Mouse (Mus musculus) lung, adult 2 months (tissue): ENCODE results near the gene Tap1.

ENCODE experiments used
- CTCF ChIP-seq: fragments of 200-500 bp; IDR thresholded peaks from 2 replicates; pipeline ENCODE4 v1.5.1; 2011; ENCODE audit warnings: mild to moderate bottlenecking, low read length, control low read depth; ENCODE audit not compliant: insufficient read depth
- POLR2A ChIP-seq: fragments of 200-500 bp; IDR thresholded peaks from 2 replicates; pipeline ENCODE4 v1.6.1; 2011; ENCODE audit warnings: low read depth, mild to moderate bottlenecking, control low read depth, low read length, borderline replicate concordance; ENCODE audit errors: extremely low read depth

DNA sequence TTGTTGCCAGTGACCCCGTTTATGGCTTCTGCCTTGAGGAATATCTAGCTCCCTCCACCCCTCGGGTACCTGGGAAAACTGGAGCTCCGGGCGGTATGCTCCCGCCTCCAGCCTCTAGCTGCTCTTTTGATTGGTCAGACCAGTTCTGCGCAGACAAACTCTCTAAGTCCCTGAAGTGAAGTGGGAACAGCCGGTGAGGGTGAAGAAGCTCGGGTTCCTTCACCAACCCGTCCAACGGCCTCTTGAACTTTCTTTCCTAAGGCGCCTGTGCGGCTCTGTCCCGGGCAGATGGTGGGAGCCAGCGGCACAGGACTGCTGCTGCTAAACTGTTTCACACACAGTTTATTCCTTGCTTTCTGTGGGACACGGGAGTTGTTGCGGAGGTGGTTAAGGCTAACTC lies 47.9 kb upstream of the Tap1 start:
- TF ChIP-seq CTCF: no peak
- no peak for TF ChIP-seq POLR2A
